Mouse (Mus musculus) kidney, postnatal 4 days (tissue): ENCODE results near the gene Hoxb7.

Experiments used
- DNase-seq, 2 experiments: peaks; one replicate each; pipeline ENCODE4 v3.0.0; 2021; ENCODE audit warnings: mixed read lengths in 2 of 2

Gene Hoxb7

GRCm38 (mm10) chr11:96301837-96302236 lies 15.4 kb downstream of the Hoxb7 start:
- peak; percentile 71 to 81 for DNase-seq

- DNase-seq, result peak in 1 of 2 experiments; percentile 59
Observed at GRCm38 (mm10) chr11:96302381-96303150, 16.1 kb downstream of the Hoxb7 start.

- DNase-seq, result peak; percentile 92 to 95
Observed at GRCm38 (mm10) chr11:96303151-96304099, 17.0 kb downstream of the Hoxb7 start, which contains the start of gene Hoxb5. TSS of gene Hoxb5 (plus strand) at chr11:96303336.

- peak in 1 of 2 experiments; percentile 66 for DNase-seq
Observed at GRCm38 (mm10) chr11:96304381-96305195, 18.2 kb downstream of the Hoxb7 start.

GRCm38 (mm10) chr11:96305505-96306182 lies 19.2 kb downstream of the Hoxb7 start:
- DNase-seq, result peak in 1 of 2 experiments; percentile 56

- peak; percentile 63 to 79 for DNase-seq
Observed at GRCm38 (mm10) chr11:96306183-96306907, 19.9 kb downstream of the Hoxb7 start.

GRCm38 (mm10) chr11:96306908-96307269 lies 20.5 kb downstream of the Hoxb7 start:
- DNase-seq, result peak; percentile 64 to 78

- no peak for DNase-seq
Observed at GRCm38 (mm10) chr11:96308763-96309162, 22.3 kb downstream of the Hoxb7 start.

- DNase-seq, result peak; percentile 72 to 79
Observed at GRCm38 (mm10) chr11:96309288-96309687, 22.9 kb downstream of the Hoxb7 start.

- DNase-seq, result peak in 1 of 2 experiments; percentile 67
Observed at GRCm38 (mm10) chr11:96310183-96310938, 23.9 kb downstream of the Hoxb7 start.

GRCm38 (mm10) chr11:96311097-96311496 lies 24.7 kb downstream of the Hoxb7 start:
- DNase-seq, result peak in 1 of 2 experiments; percentile 62

- peak; percentile 83 to 90 for DNase-seq
Observed at GRCm38 (mm10) chr11:96311520-96312417, 25.3 kb downstream of the Hoxb7 start.

GRCm38 (mm10) chr11:96313134-96313533 lies 26.7 kb downstream of the Hoxb7 start:
- no peak for DNase-seq

GRCm38 (mm10) chr11:96313806-96314428 lies 27.5 kb downstream of the Hoxb7 start:
- peak in 1 of 2 experiments; percentile 51 for DNase-seq

GRCm38 (mm10) chr11:96314671-96315343 lies 28.4 kb downstream of the Hoxb7 start:
- DNase-seq, result peak; percentile 73 to 82

- DNase-seq, result peak in 1 of 2 experiments; percentile 64
Observed at GRCm38 (mm10) chr11:96315344-96315681, 28.9 kb downstream of the Hoxb7 start.

- DNase-seq, result peak in 1 of 2 experiments; percentile 58
Observed at GRCm38 (mm10) chr11:96316696-96317607, 30.5 kb downstream of the Hoxb7 start.
